Mouse (Mus musculus) neural tube, embryonic 13.5 days (tissue): ENCODE data around the gene Olfr1020. TPM values are rescaled to one million over a fixed set of nuclear protein-coding genes. Genes with fewer than 3 reads are reported as not detected.

Experiments
- ATAC-seq: fragments of 200-750 bp; cut with Nextera tagmentation; 2 replicates; pipeline ENCODE4 v1.8.0; 2017; ENCODE audit warnings: low read depth, mild to moderate bottlenecking, moderate TSS enrichment, moderate library complexity
- H3K27ac ChIP-seq: fragments of 300-500 bp; sonication (generic); replicated peaks from 2 replicates; pipeline ENCODE4 v1.5.1; 2015; ENCODE audit warnings: moderate library complexity, mild to moderate bottlenecking, inconsistent platforms
- H3K27me3 ChIP-seq: fragments of 300-500 bp; sonication (generic); 2 replicates; pipeline ENCODE4 v1.6.1; 2015; ENCODE audit warnings: mild to moderate bottlenecking, inconsistent platforms
- H3K36me3 ChIP-seq: fragments of 300-500 bp; sonication (generic); 2 replicates; pipeline ENCODE4 v1.6.1; 2015; ENCODE audit warnings: mild to moderate bottlenecking, inconsistent platforms
- H3K4me1 ChIP-seq: fragments of 300-500 bp; sonication (generic); replicated peaks from 2 replicates; pipeline ENCODE4 v1.6.1; 2015; ENCODE audit warnings: inconsistent platforms
- H3K4me2 ChIP-seq: fragments of 300-500 bp; sonication (generic); 2 replicates; pipeline ENCODE4 v1.6.1; 2015; ENCODE audit warnings: inconsistent platforms, mild to moderate bottlenecking, moderate library complexity
- H3K4me3 ChIP-seq: fragments of 300-500 bp; sonication (generic); 2 replicates; pipeline ENCODE4 v1.5.1; 2015; ENCODE audit warnings: mild to moderate bottlenecking, inconsistent platforms
- H3K9ac ChIP-seq: fragments of 300-500 bp; sonication (generic); 2 replicates; pipeline ENCODE4 v1.6.1; 2015; ENCODE audit warnings: moderate library complexity, mild to moderate bottlenecking, inconsistent platforms
- H3K9me3 ChIP-seq: fragments of 300-500 bp; sonication (generic); 2 replicates; pipeline ENCODE4 v1.6.1; 2016; ENCODE audit warnings: inconsistent platforms
- WGBS: fragments of 180-500 bp; shearing (Covaris S2); methylation state at CpG from one replicate; pipeline ENCODE4 v1.1.7; 2015; 5-methylcytosine and 5-hydroxymethylcytosine counted together
- polyA plus RNA-seq: library from polyadenylated mRNA; unstranded; fragments of >200 nt; fragmentation: Nextera tagmentation; extraction: Ambion mirVana; gene quantifications from 2 replicates; pipeline ENCODE4 v1.2.1, GENCODE M21; 2015

Olfr1020 gene
- polyA plus RNA-seq: not detected in 2 replicates

- Histone ChIP-seq H3K27ac (no peak within 1 kb of the TSS), H3K9ac (no peak within 1 kb of the TSS), H3K4me2 (no peak within 1 kb of the TSS), H3K27me3 (no peaks in the 10 kb centered on the region), H3K4me1 (no peaks in the 10 kb centered on the region), H3K4me3 (no peak within 1 kb of the TSS), H3K9me3 (no peaks in the 10 kb centered on the region), H3K36me3 (no peaks in the 10 kb centered on the region)
- 80% methylated on average over 1 of the region's 1 CpGs for WGBS
- no peak for ATAC-seq
These were observed at the start of gene Olfr1020 for GRCm38 (mm10) chr2:85846730-85847129. Olfr1020 (plus strand) TSS chr2:85847030.

GRCm38 (mm10) chr2:85802444-85802843 lies 44.4 kb upstream of the Olfr1020 start, which contains the start of gene Olfr1016:
Olfr1016 (minus strand) TSS chr2:85802544.
- no peaks in the 10 kb centered on the region for H3K36me3 ChIP-seq
- WGBS: 92% methylated on average over 2 of the region's 2 CpGs
- no peak within 1 kb of the TSS for H3K4me2 ChIP-seq
- H3K4me3 ChIP-seq: no peak within 1 kb of the TSS
- no peaks in the 10 kb centered on the region for H3K9me3 ChIP-seq
- no peak within 1 kb of the TSS for H3K27ac ChIP-seq
- H3K4me1 ChIP-seq: no peaks in the 10 kb centered on the region
- no peak for ATAC-seq
- H3K9ac ChIP-seq: no peak within 1 kb of the TSS
- H3K27me3 ChIP-seq: no peaks in the 10 kb centered on the region

- 92% methylated on average over 4 of the region's 4 CpGs for WGBS
- H3K4me3 ChIP-seq: no peak overlapping the region
- H3K9ac ChIP-seq: no peak overlapping the region
- H3K36me3 ChIP-seq: no peaks in the 10 kb centered on the region
- no peaks in the 10 kb centered on the region for H3K27me3 ChIP-seq
- no peak for ATAC-seq
- H3K4me2 ChIP-seq: no peak overlapping the region
- H3K9me3 ChIP-seq: no peaks in the 10 kb centered on the region
- no peaks in the 10 kb centered on the region for H3K4me1 ChIP-seq
- H3K27ac ChIP-seq: no peak overlapping the region
These were observed 42.3 kb upstream of the Olfr1020 start for GRCm38 (mm10) chr2:85804501-85804900.

GRCm38 (mm10) chr2:85818179-85818578 lies 28.7 kb upstream of the Olfr1020 start, which contains the start of gene Olfr1018:
Olfr1018 (plus strand) TSS chr2:85818479.
- ATAC-seq: no peak
- no peak within 1 kb of the TSS for H3K4me3 ChIP-seq
- H3K9ac ChIP-seq: no peak within 1 kb of the TSS
- no peaks in the 10 kb centered on the region for H3K36me3 ChIP-seq
- H3K9me3 ChIP-seq: no peaks in the 10 kb centered on the region
- no peaks in the 10 kb centered on the region for H3K27me3 ChIP-seq
- H3K4me1 ChIP-seq: no peaks in the 10 kb centered on the region
- no peak within 1 kb of the TSS for H3K27ac ChIP-seq
- no peak within 1 kb of the TSS for H3K4me2 ChIP-seq

GRCm38 (mm10) chr2:85845383-85845782 lies 1.4 kb upstream of the Olfr1020 start, which contains the start of gene Olfr1019:
Olfr1019 (minus strand) TSS chr2:85845483.
- H3K4me3 ChIP-seq: no peak within 1 kb of the TSS
- H3K4me1 ChIP-seq: no peaks in the 10 kb centered on the region
- no peaks in the 10 kb centered on the region for H3K36me3 ChIP-seq
- ATAC-seq: no peak
- no peak within 1 kb of the TSS for H3K27ac ChIP-seq
- H3K9me3 ChIP-seq: no peaks in the 10 kb centered on the region
- no peaks in the 10 kb centered on the region for H3K27me3 ChIP-seq
- H3K4me2 ChIP-seq: no peak within 1 kb of the TSS
- H3K9ac ChIP-seq: no peak within 1 kb of the TSS

GRCm38 (mm10) chr2:85868294-85868693 lies 21.5 kb downstream of the Olfr1020 start, which contains the start of gene Olfr1022:
Olfr1022 (plus strand) TSS chr2:85868594.
- H3K27me3 ChIP-seq: no peaks in the 10 kb centered on the region
- H3K4me2 ChIP-seq: no peak within 1 kb of the TSS
- H3K36me3 ChIP-seq: no peaks in the 10 kb centered on the region
- H3K9me3 ChIP-seq: no peaks in the 10 kb centered on the region
- WGBS: 63% methylated on average over 2 of the region's 2 CpGs
- no peak within 1 kb of the TSS for H3K4me3 ChIP-seq
- no peak within 1 kb of the TSS for H3K9ac ChIP-seq
- no peaks in the 10 kb centered on the region for H3K4me1 ChIP-seq
- H3K27ac ChIP-seq: no peak within 1 kb of the TSS
- ATAC-seq: no peak

- H3K4me2 ChIP-seq: no peak within 1 kb of the TSS
- H3K27me3 ChIP-seq: no peaks in the 10 kb centered on the region
- no peak for ATAC-seq
- WGBS: 78% methylated on average over 2 of the region's 2 CpGs
- H3K36me3 ChIP-seq: no peaks in the 10 kb centered on the region
- H3K27ac ChIP-seq: no peak within 1 kb of the TSS
- no peak within 1 kb of the TSS for H3K9ac ChIP-seq
- no peaks in the 10 kb centered on the region for H3K4me1 ChIP-seq
- H3K9me3 ChIP-seq: no peaks in the 10 kb centered on the region
- no peak within 1 kb of the TSS for H3K4me3 ChIP-seq
These were observed 38.5 kb downstream of the Olfr1020 start, which contains the start of gene Olfr1023 for GRCm38 (mm10) chr2:85885340-85885739. Olfr1023 (plus strand) TSS chr2:85885640.

Other genes with a start within 250 kb of the Olfr1020 start
- gene Olfr1000, start 235.1 kb upstream of the Olfr1020 start, polyA plus RNA-seq: not detected in 2 replicates
- gene Olfr1002, start 196.3 kb upstream of the Olfr1020 start, polyA plus RNA-seq: not detected in 2 replicates
- not detected in 2 replicates for gene Olfr154, start 182.6 kb upstream of the Olfr1020 start, polyA plus RNA-seq
- not detected in 2 replicates for gene Olfr1006, start 168.3 kb upstream of the Olfr1020 start, polyA plus RNA-seq
- not detected in 2 replicates for gene Olfr1008, start 157.6 kb upstream of the Olfr1020 start, polyA plus RNA-seq
- not detected in 2 replicates for gene Olfr1009, start 131.6 kb upstream of the Olfr1020 start, polyA plus RNA-seq
- gene Olfr1012, start 84.3 kb upstream of the Olfr1020 start, polyA plus RNA-seq: not detected in 2 replicates
- gene Olfr1013, start 79.9 kb upstream of the Olfr1020 start, polyA plus RNA-seq: not detected in 2 replicates
- not detected in 2 replicates for gene Olfr1014, start 74.3 kb upstream of the Olfr1020 start, polyA plus RNA-seq
- not detected in 2 replicates for gene Olfr1015, start 65.0 kb upstream of the Olfr1020 start, polyA plus RNA-seq
- not detected in 2 replicates for gene Olfr1016, start 44.5 kb upstream of the Olfr1020 start, polyA plus RNA-seq
- gene Olfr1018, start 28.6 kb upstream of the Olfr1020 start, polyA plus RNA-seq: not detected in 2 replicates
- gene Olfr1019, start 1.5 kb upstream of the Olfr1020 start, polyA plus RNA-seq: not detected in 2 replicates
- gene Olfr1022, start 21.6 kb downstream of the Olfr1020 start, polyA plus RNA-seq: not detected in 2 replicates
- not detected in 2 replicates for gene Olfr1023, start 38.6 kb downstream of the Olfr1020 start, polyA plus RNA-seq
- gene Olfr1024, start 58.0 kb downstream of the Olfr1020 start, polyA plus RNA-seq: not detected in 2 replicates
- not detected in 2 replicates for gene Olfr1025-ps1, start 68.2 kb downstream of the Olfr1020 start, polyA plus RNA-seq
- gene Olfr1026, start 74.5 kb downstream of the Olfr1020 start, polyA plus RNA-seq: not detected in 2 replicates
- not detected in 2 replicates for gene Olfr1028, start 103.4 kb downstream of the Olfr1020 start, polyA plus RNA-seq
- gene Olfr1029, start 126.9 kb downstream of the Olfr1020 start, polyA plus RNA-seq: not detected in 2 replicates
- gene Olfr1030, start 132.2 kb downstream of the Olfr1020 start, polyA plus RNA-seq: not detected in 2 replicates
- not detected in 2 replicates for gene Olfr1031, start 143.3 kb downstream of the Olfr1020 start, polyA plus RNA-seq
- gene Olfr1032, start 158.5 kb downstream of the Olfr1020 start, polyA plus RNA-seq: not detected in 2 replicates
- not detected in 2 replicates for gene Olfr1033, start 173.6 kb downstream of the Olfr1020 start, polyA plus RNA-seq
- gene Olfr1034, start 198.8 kb downstream of the Olfr1020 start, polyA plus RNA-seq: not detected in 2 replicates
- not detected in 2 replicates for gene Olfr1036, start 227.0 kb downstream of the Olfr1020 start, polyA plus RNA-seq
- gene Olfr1037, start 240.4 kb downstream of the Olfr1020 start, polyA plus RNA-seq: not detected in 2 replicates